Mouse (Mus musculus) testis, adult 2 months (tissue): ENCODE data around the gene Smurf1. TPM values are rescaled to one million over a fixed set of nuclear protein-coding genes. Genes with fewer than 3 reads are reported as not detected.

ENCODE experiments used
- H3K27ac ChIP-seq: fragments of 200-500 bp; 2 replicates; pipeline ENCODE4 v1.5.1; 2012; ENCODE audit warnings: low read depth, low read length; ENCODE audit not compliant: control insufficient read depth, insufficient read depth
- H3K27me3 ChIP-seq: fragments of 200-500 bp; 2 replicates; pipeline ENCODE4 v1.6.1; 2012; ENCODE audit warnings: mild to moderate bottlenecking, low read length, moderate library complexity; ENCODE audit not compliant: control insufficient read depth, insufficient read depth
- H3K36me3 ChIP-seq: fragments of 200-500 bp; 2 replicates; pipeline ENCODE4 v1.6.1; 2012; ENCODE audit warnings: mild to moderate bottlenecking, low read length; ENCODE audit not compliant: control insufficient read depth, insufficient read depth
- H3K4me1 ChIP-seq: fragments of 200-500 bp; 2 replicates; pipeline ENCODE4 v1.6.1; 2012; ENCODE audit warnings: low read length; ENCODE audit not compliant: control insufficient read depth, insufficient read depth
- H3K4me3 ChIP-seq: fragments of 200-500 bp; 2 replicates; pipeline ENCODE4 v1.5.1; 2012; ENCODE audit warnings: low read depth, mild to moderate bottlenecking, low read length, moderate library complexity, mixed read lengths; ENCODE audit not compliant: control insufficient read depth
- CTCF ChIP-seq: fragments of 200-500 bp; IDR thresholded peaks from 2 replicates; pipeline ENCODE4 v1.5.1; 2012; ENCODE audit warnings: low read depth, mild to moderate bottlenecking, inconsistent platforms, low read length, moderate library complexity; ENCODE audit not compliant: control insufficient read depth, insufficient read depth, insufficient replicate concordance
- POLR2A ChIP-seq: fragments of 200-500 bp; IDR thresholded peaks from 2 replicates; pipeline ENCODE4 v1.6.1; 2012; ENCODE audit warnings: low read depth, mild to moderate bottlenecking, inconsistent platforms, low read length, moderate library complexity; ENCODE audit not compliant: control insufficient read depth
- polyA plus RNA-seq: library from polyadenylated mRNA; depleted of rRNA; stranded (reverse); fragments of >200 nt; gene quantifications from 2 replicates; pipeline ENCODE4 v1.2.3, GENCODE M21; 2012

Smurf1 gene
- polyA plus RNA-seq, 1 experiment: 30.4 TPM

- no peak overlapping the region for H3K4me3 ChIP-seq
- no peaks in the 10 kb centered on the region for H3K27me3 ChIP-seq
- no peaks in the 10 kb centered on the region for H3K4me1 ChIP-seq
- TF ChIP-seq POLR2A (no peak), CTCF (no peak)
- H3K27ac ChIP-seq: no peak overlapping the region
- H3K36me3 ChIP-seq: no peaks in the 10 kb centered on the region
Measured at GRCm38 (mm10) chr5:144954432-144954831, 11.2 kb downstream of the Smurf1 start.

GRCm38 (mm10) chr5:144952592-144952991 lies 13.1 kb downstream of the Smurf1 start:
- Histone ChIP-seq H3K27ac (no peak overlapping the region), H3K4me3 (no peak overlapping the region), H3K36me3 (no peaks in the 10 kb centered on the region), H3K27me3 (no peaks in the 10 kb centered on the region), H3K4me1 (no peaks in the 10 kb centered on the region)
- TF ChIP-seq CTCF (no peak), POLR2A (no peak)

GRCm38 (mm10) chr5:144950428-144951051 lies 15.1 kb downstream of the Smurf1 start:
- no peak overlapping the region for H3K4me3 ChIP-seq
- no peak for TF ChIP-seq CTCF
- no peak for TF ChIP-seq POLR2A
- H3K36me3 ChIP-seq: no peaks in the 10 kb centered on the region

GRCm38 (mm10) chr5:144949856-144950255 lies 15.8 kb downstream of the Smurf1 start:
- Histone ChIP-seq H3K4me3 (no peak overlapping the region), H3K4me1 (no peaks in the 10 kb centered on the region), H3K36me3 (no peaks in the 10 kb centered on the region), H3K27ac (no peak overlapping the region), H3K27me3 (no peaks in the 10 kb centered on the region)
- TF ChIP-seq CTCF (no peak), POLR2A (no peak)

More at GRCm38 (mm10) chr5:144950428-144951051, 15.1 kb downstream of the Smurf1 start:
- Histone ChIP-seq H3K27me3 (no peaks in the 10 kb centered on the region), H3K4me1 (no peaks in the 10 kb centered on the region), H3K27ac (no peak overlapping the region)

- Histone ChIP-seq H3K27me3 (no peaks in the 10 kb centered on the region), H3K4me3 (no peak overlapping the region), H3K36me3 (no peaks in the 10 kb centered on the region), H3K27ac (no peak overlapping the region), H3K4me1 (no peaks in the 10 kb centered on the region)
- no peak for TF ChIP-seq CTCF
- TF ChIP-seq POLR2A: no peak
Measured at GRCm38 (mm10) chr5:144948422-144948821, 17.2 kb downstream of the Smurf1 start.

- no peaks in the 10 kb centered on the region for H3K27me3 ChIP-seq
- H3K4me3 ChIP-seq: no peak overlapping the region
- H3K27ac ChIP-seq: no peak overlapping the region
- no peak for TF ChIP-seq POLR2A
- no peak for TF ChIP-seq CTCF
- no peaks in the 10 kb centered on the region for H3K4me1 ChIP-seq
- no peaks in the 10 kb centered on the region for H3K36me3 ChIP-seq
Measured at GRCm38 (mm10) chr5:144948002-144948401, 17.6 kb downstream of the Smurf1 start.

GRCm38 (mm10) chr5:144946032-144946431 lies 19.6 kb downstream of the Smurf1 start:
- no peaks in the 10 kb centered on the region for H3K4me1 ChIP-seq
- H3K27me3 ChIP-seq: no peaks in the 10 kb centered on the region
- H3K4me3 ChIP-seq: no peak overlapping the region
- no peaks in the 10 kb centered on the region for H3K36me3 ChIP-seq
- no peak for TF ChIP-seq CTCF
- no peak for TF ChIP-seq POLR2A
- H3K27ac ChIP-seq: no peak overlapping the region
